Mouse (Mus musculus) adrenal gland, postnatal 4 days (tissue): ENCODE data around the gene G3bp1. TPM values are rescaled to one million over a fixed set of nuclear protein-coding genes. Genes with fewer than 3 reads are reported as not detected.

Source experiments
- DNase-seq, 2 experiments: peaks; one replicate each; pipeline ENCODE4 v3.0.0; 2021 to 2022; ENCODE audit warnings: low spot score in 2 of 2, mixed read lengths in 2 of 2
- long read RNA-seq, 2 experiments: library from polyadenylated mRNA; stranded (forward); transcript quantifications; one replicate each; pipeline ENCODE4 v2.0.0; 2021
- total RNA-seq, 2 experiments: library from RNA; stranded (reverse); gene quantifications; 2 replicates each; pipeline ENCODE4 v1.2.3; 2021

The G3bp1 gene
- total RNA-seq: 10 to 100 TPM; 70.0 to 73.9 TPM
- long read RNA-seq, experiment 1, full-length matches to known transcripts: 389 of 470 reads
- long read RNA-seq, experiment 1, partial matches to known transcripts: 7 of 470 reads
- long read RNA-seq, experiment 1, other reads (novel, unspliced or antisense): 74 of 470 reads
- long read RNA-seq, experiment 2, full-length matches to known transcripts: 693 of 816 reads
- long read RNA-seq, experiment 2, partial matches to known transcripts: 21 of 816 reads
- long read RNA-seq, experiment 2, other reads (novel, unspliced or antisense): 102 of 816 reads

GRCm38 (mm10) chr11:55469048-55469843 lies at the start of gene G3bp1:
G3bp1 (plus strand) TSS chr11:55469685.
- DNase-seq: peak; percentile 96

GRCm38 (mm10) chr11:55422978-55423377 lies 46.5 kb upstream of the G3bp1 start, which contains the start of gene Sparc:
Sparc (minus strand) TSS chr11:55423183.
- no peak for DNase-seq

GRCm38 (mm10) chr11:55423756-55424155 lies 45.7 kb upstream of the G3bp1 start:
- DNase-seq: peak in 1 of 2 experiments; percentile 70

DNA sequence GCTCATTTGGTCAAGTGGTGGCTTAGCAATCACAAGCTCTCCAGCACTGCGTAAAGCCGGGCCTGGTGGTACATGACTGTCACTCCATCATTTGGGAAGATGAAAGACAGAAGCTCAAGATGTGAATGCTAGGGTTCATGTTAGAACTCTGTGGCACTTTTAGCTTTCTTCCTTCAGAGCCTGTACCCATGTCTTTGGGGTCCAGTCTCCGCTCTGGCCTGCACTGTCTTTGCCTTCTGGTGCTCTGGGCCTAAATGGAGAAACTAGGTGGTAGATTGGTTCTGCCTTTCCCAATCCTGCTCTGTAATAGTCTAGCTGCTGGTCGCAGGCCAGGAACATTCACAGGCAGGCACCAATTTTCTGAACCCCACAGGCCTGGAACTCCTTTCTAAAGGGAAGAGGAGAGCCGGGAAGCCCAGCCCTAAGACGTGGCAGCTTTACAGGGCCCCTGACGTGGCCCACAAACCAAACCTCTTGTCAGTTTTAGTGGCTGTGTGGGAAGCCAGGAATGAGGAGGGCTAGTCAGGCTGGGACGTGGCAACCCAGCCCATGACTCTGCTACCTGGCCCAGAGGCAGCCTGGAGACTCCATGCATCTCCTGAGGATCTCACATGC lies 44.6 kb upstream of the G3bp1 start:
- DNase-seq: no peak

DNA sequence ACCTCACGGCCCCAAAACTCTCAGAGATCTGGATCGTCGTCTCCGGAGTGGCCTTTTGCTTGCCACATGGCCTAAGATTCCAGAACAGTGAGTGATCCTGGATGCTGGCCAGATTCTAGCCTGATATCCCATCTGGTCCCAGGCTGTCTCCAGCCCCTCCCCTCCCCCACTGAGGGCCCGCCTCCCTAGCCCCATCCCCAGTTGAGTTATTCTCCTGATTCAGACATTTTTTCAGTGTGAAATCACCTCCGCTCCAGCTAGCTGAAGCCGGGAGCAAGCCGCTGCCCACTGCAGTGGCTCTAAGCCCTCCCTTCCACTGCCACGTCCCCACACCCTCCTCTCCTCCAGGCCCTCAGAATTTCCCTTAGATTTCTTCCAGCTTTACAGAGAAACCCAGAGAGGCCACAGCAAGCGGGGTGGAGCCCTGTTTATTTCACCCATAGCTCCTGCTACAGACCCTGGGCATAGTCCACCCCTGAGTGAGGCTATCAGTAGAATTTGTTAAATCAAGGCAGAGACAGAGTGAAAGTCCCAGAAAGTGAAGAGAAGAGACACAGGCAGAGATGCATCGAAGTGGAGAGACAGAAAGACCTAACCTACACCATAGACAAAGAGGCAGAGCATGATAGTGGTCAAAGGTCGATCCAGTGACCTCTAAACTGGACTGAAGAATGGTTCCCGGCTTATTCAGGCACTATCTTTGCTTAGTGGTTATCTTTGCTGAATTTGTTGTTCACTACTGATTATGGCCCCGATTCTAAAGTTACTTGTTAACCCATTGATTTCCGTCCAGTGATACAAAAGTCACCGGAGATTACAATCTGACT lies 41.1 kb upstream of the G3bp1 start:
- peak; percentile 71 to 81 for DNase-seq

DNA sequence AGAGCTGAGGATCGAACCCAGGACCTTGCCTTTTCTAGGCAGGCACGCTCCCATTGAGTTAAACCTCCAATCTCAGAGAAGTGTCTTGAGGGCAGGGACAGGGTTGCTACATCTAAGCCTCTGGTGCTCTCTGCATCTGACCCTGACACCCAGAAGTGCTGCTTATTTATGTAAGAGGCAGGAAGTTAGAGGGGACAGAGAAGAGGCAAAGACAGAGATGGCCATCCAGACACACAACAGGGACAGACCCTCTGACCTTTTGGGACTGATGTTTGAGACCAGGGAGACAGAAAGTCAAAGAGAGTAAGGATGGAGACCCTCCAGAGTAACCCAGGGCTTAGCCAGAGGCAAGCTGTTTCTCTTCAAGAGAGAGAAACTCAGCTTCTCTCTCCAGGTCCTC lies 39.5 kb upstream of the G3bp1 start:
- no peak for DNase-seq

DNA sequence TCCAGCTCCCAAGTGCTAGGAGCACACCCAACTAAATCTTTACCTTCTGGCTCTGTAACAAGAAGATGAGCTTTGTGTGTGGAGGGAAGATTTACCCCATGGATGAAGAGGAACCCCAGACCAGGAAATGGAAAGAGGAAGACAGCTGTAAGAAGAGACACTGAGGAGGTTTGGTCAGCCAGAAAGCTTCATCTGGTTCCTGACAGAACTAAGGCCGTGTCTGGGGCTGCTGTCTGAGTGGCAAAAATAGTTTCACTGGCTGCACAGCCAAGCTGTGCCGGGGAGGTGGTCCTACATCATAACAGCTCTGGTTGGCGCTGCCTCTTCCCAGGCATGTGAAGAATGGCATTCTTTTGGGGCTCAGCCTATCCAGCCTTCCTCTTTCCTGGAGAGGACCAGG lies 36.5 kb upstream of the G3bp1 start:
- no peak for DNase-seq

DNA sequence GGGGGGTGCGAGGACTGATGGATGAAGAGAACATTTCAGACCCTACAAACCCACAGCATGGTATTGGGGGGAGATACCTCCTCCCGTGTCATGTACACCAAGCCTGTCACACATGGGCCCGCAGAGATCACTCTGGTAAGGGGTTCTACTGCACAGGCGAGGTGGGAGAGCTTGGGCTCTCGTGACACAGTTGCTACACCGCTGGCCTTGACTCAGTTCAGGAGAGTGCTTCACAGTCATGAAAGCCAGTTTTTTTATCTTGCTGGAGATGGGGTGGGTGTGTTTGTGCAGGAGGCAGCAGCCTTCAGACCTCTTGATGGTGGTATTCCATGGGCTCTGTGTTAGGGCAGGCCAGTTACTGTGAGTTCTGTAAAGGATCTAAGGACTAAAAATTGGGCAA lies 33.4 kb upstream of the G3bp1 start:
- DNase-seq: no peak

- no peak for DNase-seq
These were observed 31.5 kb upstream of the G3bp1 start for GRCm38 (mm10) chr11:55438031-55438430.

DNA sequence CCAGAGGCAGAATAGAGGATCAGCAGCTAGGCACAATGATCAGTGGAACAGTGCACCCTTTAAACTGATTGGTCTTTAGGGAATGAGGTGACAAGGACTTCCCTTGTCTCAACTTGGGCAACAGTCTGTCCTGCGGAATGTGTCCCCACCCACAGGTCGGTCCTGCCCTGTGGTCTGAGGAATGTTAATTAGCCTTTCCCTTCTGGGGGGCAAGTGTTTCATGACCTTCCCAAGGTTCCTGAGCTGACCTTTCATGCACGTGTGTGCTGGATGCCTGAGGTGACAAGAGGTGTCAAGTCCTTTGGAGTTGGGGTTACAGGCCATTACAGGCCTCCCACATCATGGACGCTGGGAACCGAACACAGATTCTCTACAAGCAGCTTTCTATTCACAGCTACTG lies 29.8 kb upstream of the G3bp1 start:
- DNase-seq: no peak

DNA sequence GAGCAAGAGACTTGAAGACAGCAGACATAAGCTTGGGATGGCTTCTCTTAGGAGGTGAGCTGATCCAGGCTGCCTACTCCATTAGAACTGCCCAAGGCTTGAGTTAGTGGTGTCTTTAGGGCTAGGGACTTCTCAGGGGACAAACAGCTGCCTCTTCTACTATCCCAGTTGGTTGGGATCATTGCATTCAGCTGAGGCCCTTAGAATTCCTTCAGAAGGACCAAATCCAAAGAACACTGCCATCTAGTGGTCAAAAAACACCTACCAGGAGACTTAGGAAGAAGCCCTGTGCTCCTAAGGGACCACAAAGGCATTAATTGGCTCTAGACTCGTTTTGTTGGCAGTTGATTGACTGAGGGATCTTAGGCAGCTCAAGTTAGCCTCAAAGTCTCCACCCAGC lies 24.7 kb upstream of the G3bp1 start:
- peak in 1 of 2 experiments; percentile 28 for DNase-seq

GRCm38 (mm10) chr11:55446579-55446978 lies 22.9 kb upstream of the G3bp1 start:
- DNase-seq: peak; percentile 43 to 72

GRCm38 (mm10) chr11:55449531-55449930 lies 20.0 kb upstream of the G3bp1 start:
- DNase-seq: no peak

GRCm38 (mm10) chr11:55450311-55450710 lies 19.2 kb upstream of the G3bp1 start:
- no peak for DNase-seq

- no peak for DNase-seq
These were observed 15.8 kb upstream of the G3bp1 start for GRCm38 (mm10) chr11:55453640-55454039.

DNA sequence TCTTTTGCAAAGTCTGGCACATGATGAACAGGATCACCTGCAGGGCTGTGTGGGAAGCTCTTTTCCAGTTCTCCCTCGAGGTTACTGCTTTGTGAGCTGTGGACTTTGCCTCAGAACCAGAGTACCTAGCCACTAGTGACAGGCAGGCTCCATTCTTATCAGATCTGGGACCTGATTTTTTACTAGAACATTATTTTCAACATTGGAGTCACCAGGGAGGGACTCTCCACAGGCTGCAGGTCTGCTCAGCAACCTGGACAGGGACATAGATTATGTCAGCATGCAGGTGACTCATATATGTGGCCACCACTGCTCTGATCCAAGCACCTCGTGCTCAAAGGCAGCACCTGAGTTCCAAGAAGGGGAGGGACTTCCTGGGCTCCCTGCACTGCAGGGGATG lies 14.3 kb upstream of the G3bp1 start:
- DNase-seq: no peak

- DNase-seq: no peak
These were observed 11.0 kb upstream of the G3bp1 start for GRCm38 (mm10) chr11:55458501-55458900.

DNA sequence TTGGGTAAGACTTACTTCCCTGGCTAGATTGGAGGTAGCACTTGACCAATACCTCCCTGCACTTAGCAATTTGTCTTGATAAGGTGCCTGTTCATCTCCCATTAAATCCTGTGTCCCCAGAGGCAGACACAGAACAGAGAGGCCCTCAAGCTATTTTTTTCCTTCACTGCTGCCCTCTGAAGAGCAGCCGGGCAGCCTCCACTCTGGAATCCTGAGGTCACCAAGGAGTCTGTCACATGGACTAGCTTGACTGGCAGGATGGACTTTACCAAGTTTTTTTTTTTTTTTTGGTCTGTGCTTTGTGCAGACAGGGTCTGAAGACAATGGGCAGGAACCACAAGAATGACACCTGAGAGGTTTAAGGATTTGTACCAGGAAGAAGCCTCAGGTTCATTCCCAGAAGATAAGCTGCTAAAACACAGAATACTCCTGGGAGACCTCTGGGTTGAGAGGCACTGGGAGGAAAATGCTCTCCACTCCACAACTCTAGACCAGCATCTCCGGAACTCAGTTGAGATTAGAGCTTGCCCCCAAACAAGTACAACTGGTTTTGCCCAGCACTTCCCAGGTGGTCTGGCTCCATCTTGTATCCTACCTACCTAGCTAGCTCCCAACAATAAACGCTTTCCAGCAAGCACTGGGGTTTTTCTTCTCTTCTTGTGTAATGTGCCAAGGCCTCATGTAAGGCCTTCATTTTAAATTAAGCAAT lies 9.5 kb upstream of the G3bp1 start:
- no peak for DNase-seq

DNA sequence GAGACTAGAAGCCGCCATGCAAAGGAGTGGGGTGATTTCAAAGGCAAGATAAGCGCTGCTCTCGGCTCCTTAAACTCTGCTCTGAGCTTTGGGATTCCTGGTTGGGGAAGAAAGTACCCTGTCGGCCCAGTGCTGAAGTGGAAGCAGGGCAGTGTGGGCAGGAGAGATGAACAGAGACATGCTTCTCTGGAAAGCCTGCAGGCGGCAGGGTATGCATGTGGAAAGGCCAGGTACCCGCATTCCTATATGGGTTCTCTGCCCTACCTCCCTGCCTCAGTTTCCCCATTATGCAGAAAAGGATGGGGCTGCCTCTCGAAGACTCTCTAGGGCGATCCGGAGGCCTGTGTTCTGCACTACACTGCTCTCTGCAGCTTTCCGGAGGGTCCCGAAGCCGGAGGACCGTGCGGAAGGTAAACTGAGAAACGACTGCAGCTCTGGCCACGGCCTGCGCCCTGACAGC lies 8.9 kb upstream of the G3bp1 start:
- DNase-seq: no peak

- DNase-seq: peak; percentile 81 to 85
These were observed 8.4 kb upstream of the G3bp1 start, which contains the start of gene Atox1 for GRCm38 (mm10) chr11:55461019-55461645. Atox1 (minus strand) TSS chr11:55461239.
